Mouse (Mus musculus) myocyte (in vitro differentiated cells): ENCODE data around the gene Agap3. TPM values are rescaled to one million over a fixed set of nuclear protein-coding genes. Genes with fewer than 3 reads are reported as not detected.

Experiments used
- H3K27me3 ChIP-seq: one replicate; pipeline ENCODE4 v1.6.1; 2011; ENCODE audit not compliant: control insufficient read depth, insufficient read depth, insufficient read length
- H3K36me3 ChIP-seq: one replicate; pipeline ENCODE4 v1.6.1; 2011; ENCODE audit not compliant: control insufficient read depth, insufficient read depth
- H3K4me2 ChIP-seq: one replicate; pipeline ENCODE4 v1.6.1; 2011; ENCODE audit warnings: low read depth, control low read depth
- H3K4me3 ChIP-seq: one replicate; pipeline ENCODE4 v1.5.1; 2011; ENCODE audit warnings: mild to moderate bottlenecking, control low read depth, moderate library complexity
- H3K79me2 ChIP-seq: one replicate; pipeline ENCODE4 v1.6.1; 2011; ENCODE audit not compliant: control insufficient read depth, insufficient read depth
- H3ac ChIP-seq: one replicate; pipeline ENCODE4 v1.6.1; 2011; ENCODE audit not compliant: control insufficient read depth, insufficient read length
- CEBPB ChIP-seq: IDR thresholded peaks from 2 replicates; pipeline ENCODE4 v1.6.1; 2011; ENCODE audit warnings: mild to moderate bottlenecking, moderate library complexity; ENCODE audit not compliant: poor library complexity, insufficient read depth, severe bottlenecking
- E2F4 ChIP-seq: IDR thresholded peaks from one replicate; pipeline ENCODE4 v1.6.1; 2011; ENCODE audit warnings: mild to moderate bottlenecking, control low read depth, moderate library complexity; ENCODE audit not compliant: insufficient read depth
- MAX ChIP-seq: IDR thresholded peaks from one replicate; pipeline ENCODE4 v1.6.1; 2011; ENCODE audit warnings: low read depth, mild to moderate bottlenecking, control low read depth
- MYOD1 ChIP-seq, 3 experiments: IDR thresholded peaks; one replicate each; pipeline ENCODE4 v1.6.1; 2011; ENCODE audit warnings: control low read depth in 2 of 3, low read depth in 2 of 3, mild to moderate bottlenecking in 2 of 3, moderate library complexity in 1 of 3; ENCODE audit not compliant: insufficient read length in 2 of 3, control insufficient read depth in 1 of 3
- MYOG ChIP-seq, 3 experiments: IDR thresholded peaks; one replicate each; pipeline ENCODE4 v1.6.1; 2011; ENCODE audit warnings: control low read depth in 2 of 3, low read depth in 2 of 3, mild to moderate bottlenecking in 2 of 3; ENCODE audit not compliant: insufficient read length in 2 of 3, control insufficient read depth in 1 of 3, insufficient read depth in 1 of 3
- POLR2A ChIP-seq: IDR thresholded peaks from one replicate; pipeline ENCODE4 v1.6.1; 2011; ENCODE audit warnings: low read depth, mild to moderate bottlenecking, control low read depth, moderate library complexity; ENCODE audit not compliant: insufficient read length
- POLR2AphosphoS2 ChIP-seq: IDR thresholded peaks from one replicate; pipeline ENCODE4 v1.6.1; 2011; ENCODE audit warnings: low read depth, control low read depth; ENCODE audit not compliant: insufficient read length
- REST ChIP-seq: IDR thresholded peaks from one replicate; pipeline ENCODE4 v1.6.1; 2011; ENCODE audit warnings: mild to moderate bottlenecking, control low read depth, moderate library complexity; ENCODE audit not compliant: insufficient read depth, insufficient read length
- SRF ChIP-seq: IDR thresholded peaks from one replicate; pipeline ENCODE4 v1.6.1; 2011; ENCODE audit warnings: low read depth; ENCODE audit not compliant: control insufficient read depth, insufficient read length
- TCF12 ChIP-seq: IDR thresholded peaks from one replicate; pipeline ENCODE4 v1.6.1; 2011; ENCODE audit warnings: mild to moderate bottlenecking, control low read depth; ENCODE audit not compliant: poor library complexity, insufficient read depth, severe bottlenecking
- TCF3 ChIP-seq: IDR thresholded peaks from one replicate; pipeline ENCODE4 v1.6.1; 2011; ENCODE audit warnings: low read depth, control low read depth; ENCODE audit not compliant: insufficient read length
- USF1 ChIP-seq: IDR thresholded peaks from one replicate; pipeline ENCODE4 v1.6.1; 2011; ENCODE audit warnings: low read depth, mild to moderate bottlenecking, control low read depth, moderate library complexity
- polyA plus RNA-seq: library from polyadenylated mRNA; unstranded; fragments of >200 nt; fragmentation: generic; extraction: Trizol; gene quantifications from one replicate; pipeline ENCODE4 v1.2.1, GENCODE M21; 2012; ENCODE audit warnings: missing spikeins

The Agap3 gene
- polyA plus RNA-seq, 1 experiment: 119 TPM

DNA sequence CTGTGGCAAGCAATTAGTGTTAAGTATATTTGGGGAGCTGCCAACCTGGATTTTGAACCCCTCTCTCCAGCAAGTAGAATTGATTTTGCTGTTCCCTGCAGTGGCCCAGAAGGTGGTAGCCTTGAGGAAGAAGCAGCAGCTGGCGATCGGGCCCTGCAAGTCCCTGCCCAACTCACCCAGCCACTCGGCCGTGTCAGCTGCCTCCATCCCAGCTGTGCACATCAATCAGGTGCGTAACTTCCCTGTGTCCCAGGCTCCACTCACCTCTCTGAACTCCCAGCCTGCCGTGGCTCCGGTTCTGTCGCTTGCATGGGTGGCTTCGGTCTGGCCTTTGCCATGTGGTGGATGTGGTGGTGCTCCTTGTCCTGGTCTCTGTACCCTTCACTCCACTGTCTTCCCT lies 25.9 kb downstream of the Agap3 start:
- no peak overlapping the region for H3K4me2 ChIP-seq
- H3K27me3 ChIP-seq: no peaks in the 10 kb centered on the region
- TF ChIP-seq POLR2AphosphoS2 (no peak), POLR2A (no peak), CEBPB (no peak), SRF (no peak), USF1 (no peak), MAX (no peak), TCF3 (no peak), REST (no peak), MYOG (IDR thresholded peaks at IDR 0.05; ENCODE audit: control insufficient read depth in 1 of 3, insufficient read depth in 1 of 3, insufficient read length in 2 of 3, low read depth in 2 of 3) (peak in 1 of 3 experiments; percentile 32), MYOD1 (IDR thresholded peaks at IDR 0.05; ENCODE audit: control insufficient read depth in 1 of 3, insufficient read length in 2 of 3, low read depth in 2 of 3) (peak in 2 of 3 experiments; percentile 75 to 80), E2F4 (no peak), TCF12 (no peak)
- H3ac ChIP-seq: no peak overlapping the region
- no peak overlapping the region for H3K4me3 ChIP-seq
- H3K79me2 ChIP-seq: peaks cover 15% of the 10 kb centered on the region
- H3K36me3 ChIP-seq: peaks cover 13% of the 10 kb centered on the region

DNA sequence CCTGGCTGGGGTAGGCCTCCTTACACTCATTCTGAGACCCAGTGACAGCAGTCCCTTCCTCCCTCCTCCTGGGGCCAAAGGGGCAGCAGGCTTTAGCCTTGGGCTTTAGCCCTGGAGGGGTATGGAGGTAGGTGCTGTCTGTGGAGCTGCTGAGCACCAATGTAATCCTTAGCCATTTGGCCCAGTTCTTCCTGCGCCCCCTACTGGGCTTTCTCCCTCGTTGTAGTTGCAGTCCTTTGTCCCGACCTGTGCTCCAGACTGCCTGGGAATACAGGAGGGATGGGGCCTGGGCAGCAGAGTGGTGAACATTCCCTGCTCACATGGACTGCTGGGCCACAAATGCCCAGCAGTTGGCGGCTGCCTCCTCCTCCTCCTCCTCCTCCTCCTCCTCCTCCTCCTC lies 29.7 kb downstream of the Agap3 start:
- H3ac ChIP-seq: no peak overlapping the region
- peaks cover 3% of the 10 kb centered on the region for H3K79me2 ChIP-seq
- no peak overlapping the region for H3K4me2 ChIP-seq
- no peak overlapping the region for H3K4me3 ChIP-seq
- no peaks in the 10 kb centered on the region for H3K27me3 ChIP-seq
- TF ChIP-seq REST: no peak
- no peak for TF ChIP-seq E2F4
- TF ChIP-seq MYOD1 (IDR thresholded peaks at IDR 0.05; ENCODE audit: control insufficient read depth in 1 of 3, insufficient read length in 2 of 3, low read depth in 2 of 3): no peak
- no peak for TF ChIP-seq USF1
- TF ChIP-seq MYOG (IDR thresholded peaks at IDR 0.05; ENCODE audit: control insufficient read depth in 1 of 3, insufficient read depth in 1 of 3, insufficient read length in 2 of 3, low read depth in 2 of 3): no peak
- no peak for TF ChIP-seq MAX
- TF ChIP-seq POLR2A: no peak
- no peak for TF ChIP-seq SRF
- no peak for TF ChIP-seq TCF3
- no peak for TF ChIP-seq TCF12
- no peak for TF ChIP-seq CEBPB
- TF ChIP-seq POLR2AphosphoS2: no peak
- peaks cover 28% of the 10 kb centered on the region for H3K36me3 ChIP-seq

DNA sequence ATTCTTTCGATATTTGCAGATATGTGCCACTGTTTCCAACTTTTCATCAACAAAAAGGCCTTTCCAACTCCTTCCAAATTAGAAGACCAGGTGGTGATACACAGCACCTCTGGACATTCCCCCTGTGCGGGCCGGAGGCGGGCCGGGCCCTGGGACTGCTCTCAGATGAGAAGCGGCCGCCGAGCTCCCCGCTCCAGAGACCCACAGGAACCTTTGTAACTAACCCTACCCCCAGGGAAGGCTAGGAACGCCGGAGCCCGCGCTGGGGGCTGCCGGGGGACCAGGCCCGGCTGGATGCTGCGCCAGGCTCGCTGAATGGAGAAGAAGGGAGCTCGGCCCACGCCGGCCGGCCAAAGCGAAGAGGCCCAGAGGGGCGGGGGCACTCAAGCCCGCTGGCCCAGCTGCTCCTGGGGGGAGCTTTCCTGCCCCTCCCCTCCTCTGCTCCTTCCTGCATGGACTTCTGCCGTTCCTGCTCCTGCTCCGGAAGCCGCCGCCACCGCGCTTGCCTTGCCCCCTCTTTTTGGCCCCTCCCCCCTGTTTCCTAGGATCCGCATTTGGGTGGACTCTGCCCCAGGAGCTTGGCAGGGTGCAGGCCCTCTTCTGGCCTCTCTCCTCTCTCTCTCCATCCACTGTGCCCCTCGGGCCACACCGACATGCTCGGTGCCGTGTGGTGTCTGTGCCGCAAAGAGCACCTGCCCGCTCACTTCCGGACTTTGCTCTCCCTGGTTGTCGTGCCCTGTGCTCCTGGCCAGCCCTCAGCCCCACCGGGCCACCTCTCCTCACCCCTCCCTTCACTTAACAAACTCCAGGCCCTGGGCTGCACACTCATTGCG lies 30.5 kb downstream of the Agap3 start:
- Histone ChIP-seq H3K79me2 (peaks cover 5% of the 10 kb centered on the region), H3K36me3 (peaks cover 21% of the 10 kb centered on the region), H3K27me3 (no peaks in the 10 kb centered on the region), H3K4me2 (no peak overlapping the region), H3ac (no peak overlapping the region), H3K4me3 (no peak overlapping the region)
- no peak for TF ChIP-seq CEBPB
- no peak for TF ChIP-seq SRF
- TF ChIP-seq MYOD1 (IDR thresholded peaks at IDR 0.05; ENCODE audit: control insufficient read depth in 1 of 3, insufficient read length in 2 of 3, low read depth in 2 of 3): no peak
- TF ChIP-seq MYOG (IDR thresholded peaks at IDR 0.05; ENCODE audit: control insufficient read depth in 1 of 3, insufficient read depth in 1 of 3, insufficient read length in 2 of 3, low read depth in 2 of 3): no peak
- TF ChIP-seq REST: no peak
- TF ChIP-seq USF1: no peak
- no peak for TF ChIP-seq POLR2AphosphoS2
- TF ChIP-seq TCF3: no peak
- TF ChIP-seq E2F4: no peak
- no peak for TF ChIP-seq POLR2A
- TF ChIP-seq TCF12: no peak
- TF ChIP-seq MAX: no peak

DNA sequence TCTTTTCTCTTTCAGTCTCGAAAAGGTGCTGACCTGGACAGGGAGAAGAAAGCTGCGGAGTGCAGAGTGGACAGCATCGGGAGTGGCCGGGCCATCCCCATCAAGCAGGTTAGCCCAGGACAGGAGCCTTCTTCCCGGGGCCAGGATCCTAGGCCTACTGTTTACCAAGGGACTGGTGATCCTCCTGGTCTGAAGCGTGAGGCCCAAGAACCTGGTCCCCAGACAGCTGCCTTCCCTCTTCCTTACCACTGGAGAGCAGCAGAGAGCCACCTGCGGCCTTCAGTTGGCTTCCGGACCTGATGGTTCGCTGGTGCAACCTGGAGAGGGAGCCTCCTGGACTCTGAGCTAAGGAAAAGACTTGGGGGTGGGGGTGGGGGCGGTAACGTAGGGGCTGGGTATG lies 31.3 kb downstream of the Agap3 start:
- Histone ChIP-seq H3K27me3 (no peaks in the 10 kb centered on the region), H3K4me2 (no peak overlapping the region), H3K79me2 (peaks cover 5% of the 10 kb centered on the region), H3K4me3 (no peak overlapping the region), H3ac (no peak overlapping the region), H3K36me3 (peaks cover 19% of the 10 kb centered on the region)
- TF ChIP-seq POLR2AphosphoS2 (no peak), POLR2A (no peak), E2F4 (no peak), REST (no peak), MYOG (IDR thresholded peaks at IDR 0.05; ENCODE audit: control insufficient read depth in 1 of 3, insufficient read depth in 1 of 3, insufficient read length in 2 of 3, low read depth in 2 of 3) (no peak), SRF (no peak), TCF12 (no peak), TCF3 (no peak), MAX (no peak), CEBPB (no peak), USF1 (no peak), MYOD1 (IDR thresholded peaks at IDR 0.05; ENCODE audit: control insufficient read depth in 1 of 3, insufficient read length in 2 of 3, low read depth in 2 of 3) (no peak)
